Mouse (Mus musculus) cerebellum, adult 11-12 months (tissue): ENCODE measurements around the gene Sp7.

Source experiments
- DNase-seq: peaks from one replicate; pipeline ENCODE4 v3.0.0; 2022

The Sp7 gene

DNA sequence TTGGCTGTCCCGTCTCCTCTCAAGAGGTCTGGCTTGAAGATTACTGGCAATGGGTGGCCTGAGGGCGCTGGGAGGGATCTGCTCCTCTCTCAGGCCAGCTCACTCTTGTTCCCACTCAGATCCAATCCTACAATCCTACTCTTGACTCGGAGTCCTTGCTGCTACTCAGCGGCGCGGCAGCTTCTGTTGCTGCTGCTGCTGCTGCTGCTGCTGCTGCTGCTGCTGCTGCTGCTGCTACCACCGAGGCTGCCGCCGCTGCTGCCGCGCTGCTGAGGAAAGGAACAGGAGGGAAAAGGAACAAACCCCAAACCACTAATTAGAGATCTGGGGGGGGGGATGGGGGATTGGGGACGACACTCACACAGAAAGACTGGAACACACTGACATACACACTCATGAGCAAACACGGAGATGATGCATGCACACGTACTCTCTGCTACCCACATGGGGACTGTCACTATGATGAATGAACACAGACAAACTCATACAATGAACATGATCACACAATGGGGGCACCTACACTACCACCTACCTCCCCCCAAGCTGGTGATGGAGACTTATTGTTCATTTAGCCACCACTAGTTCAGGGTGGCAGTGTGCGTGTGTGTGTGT lies at the start of gene Sp7:
Gene Sp7 (minus strand): TSS at position 450 of the 612 bp plus-strand sequence.
- DNase-seq = no peak

DNA sequence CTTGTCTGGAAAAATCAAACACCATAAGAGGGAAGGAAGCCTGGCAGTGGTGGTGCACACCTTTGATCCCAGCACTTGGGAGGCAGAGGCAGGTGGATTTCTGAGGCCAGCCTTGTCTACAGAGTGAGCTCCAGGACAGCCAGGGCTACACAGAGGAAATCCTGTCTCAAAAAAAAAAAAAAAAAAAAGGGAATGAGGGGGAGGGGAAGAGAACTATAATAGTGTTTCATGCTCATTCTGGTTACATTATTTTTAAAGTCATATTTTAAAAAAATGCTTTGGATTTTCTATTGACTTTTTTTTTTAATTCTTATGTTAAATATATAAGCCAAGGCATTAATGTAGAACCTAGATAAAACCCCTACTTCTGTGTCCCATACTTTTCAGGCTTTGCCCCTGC lies 46.7 kb upstream of the Sp7 start:
- DNase-seq = no peak

DNA sequence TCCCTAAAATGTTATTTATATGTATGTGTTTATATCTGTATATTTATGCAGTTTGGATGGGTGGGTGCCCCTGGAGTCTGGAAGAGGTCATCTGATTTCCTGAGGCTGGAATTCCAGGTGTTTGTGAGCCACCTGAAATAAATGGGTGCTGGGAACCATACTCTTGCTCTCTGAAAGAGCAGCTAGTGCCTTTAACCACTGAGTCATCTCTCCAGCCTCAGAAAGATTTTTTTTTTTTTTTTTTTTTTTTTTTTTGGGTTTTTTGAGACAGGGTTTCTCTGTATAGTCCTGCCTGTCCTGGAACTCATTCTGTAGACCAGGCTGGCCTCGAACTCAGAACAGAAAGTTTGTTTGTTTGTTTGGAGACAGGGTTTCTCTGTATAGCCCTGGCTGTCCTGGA lies 44.1 kb upstream of the Sp7 start:
- DNase-seq = no peak

DNA sequence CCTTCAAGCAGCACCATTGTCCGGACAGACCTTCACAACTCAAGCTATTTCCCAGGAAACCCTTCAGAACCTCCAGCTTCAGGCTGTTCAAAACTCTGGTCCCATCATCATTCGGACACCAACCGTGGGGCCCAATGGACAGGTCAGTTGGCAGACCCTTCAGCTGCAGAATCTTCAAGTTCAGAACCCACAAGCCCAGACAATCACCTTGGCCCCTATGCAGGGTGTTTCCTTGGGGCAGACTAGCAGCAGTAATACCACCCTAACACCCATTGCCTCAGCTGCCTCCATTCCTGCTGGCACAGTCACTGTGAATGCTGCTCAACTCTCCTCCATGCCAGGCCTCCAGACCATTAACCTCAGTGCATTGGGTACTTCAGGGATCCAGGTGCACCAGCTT lies 42.3 kb upstream of the Sp7 start:
- DNase-seq = peak; percentile 22

DNA sequence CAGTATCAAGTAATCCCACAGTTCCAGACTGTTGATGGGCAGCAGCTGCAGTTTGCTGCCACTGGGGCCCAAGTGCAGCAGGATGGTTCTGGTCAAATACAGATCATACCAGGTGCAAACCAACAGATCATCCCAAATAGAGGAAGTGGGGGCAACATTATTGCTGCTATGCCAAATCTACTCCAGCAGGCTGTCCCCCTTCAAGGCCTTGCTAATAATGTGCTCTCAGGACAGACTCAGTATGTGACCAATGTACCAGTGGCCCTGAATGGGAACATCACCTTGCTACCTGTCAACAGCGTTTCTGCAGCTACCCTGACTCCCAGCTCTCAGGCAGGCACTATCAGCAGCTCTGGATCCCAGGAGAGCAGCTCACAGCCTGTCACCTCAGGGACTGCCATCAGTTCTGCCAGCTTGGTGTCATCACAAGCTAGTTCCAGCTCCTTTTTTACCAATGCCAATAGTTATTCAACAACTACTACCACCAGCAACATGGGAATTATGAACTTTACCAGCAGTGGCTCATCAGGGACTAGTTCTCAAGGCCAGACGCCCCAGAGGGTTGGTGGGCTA lies 41.7 kb upstream of the Sp7 start:
- peak; percentile 14 for DNase-seq

DNA sequence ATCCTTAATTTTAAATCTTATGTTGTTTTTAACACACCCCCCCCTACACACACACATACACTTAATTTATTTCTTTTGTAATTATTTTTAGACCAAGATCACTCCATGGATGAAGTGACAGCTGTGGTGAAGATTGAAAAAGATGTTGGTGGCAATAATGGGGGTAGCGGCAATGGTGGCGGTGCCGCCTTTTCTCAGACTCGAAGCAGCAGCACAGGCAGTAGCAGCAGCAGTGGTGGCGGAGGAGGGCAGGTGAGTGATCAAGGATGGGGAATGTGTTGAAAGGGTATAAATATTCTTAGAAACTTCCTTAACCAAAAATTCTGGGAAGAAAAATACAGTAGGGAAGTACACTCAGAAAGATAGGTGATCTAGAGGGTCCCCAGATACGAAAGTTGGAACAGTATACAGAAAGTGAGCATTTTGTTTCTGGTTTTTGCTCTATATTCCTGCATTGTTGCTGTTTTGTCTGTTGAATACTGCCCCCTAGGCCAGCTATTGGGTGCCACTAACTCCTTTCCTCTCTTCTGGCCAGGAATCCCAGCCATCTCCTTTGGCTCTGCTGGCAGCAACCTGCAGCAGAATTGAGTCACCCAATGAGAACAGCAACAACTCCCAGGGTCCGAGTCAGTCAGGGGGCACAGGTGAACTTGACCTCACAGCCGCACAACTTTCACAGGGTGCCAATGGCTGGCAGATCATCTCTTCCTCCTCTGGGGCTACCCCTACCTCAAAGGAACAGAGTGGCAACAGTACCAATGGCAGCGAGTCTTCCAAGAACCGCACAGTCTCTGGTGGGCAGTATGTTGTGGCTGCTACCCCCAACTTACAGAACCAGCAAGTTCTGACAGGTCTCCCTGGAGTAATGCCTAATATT lies 40.9 kb upstream of the Sp7 start:
- peak; percentile 55 for DNase-seq

DNA sequence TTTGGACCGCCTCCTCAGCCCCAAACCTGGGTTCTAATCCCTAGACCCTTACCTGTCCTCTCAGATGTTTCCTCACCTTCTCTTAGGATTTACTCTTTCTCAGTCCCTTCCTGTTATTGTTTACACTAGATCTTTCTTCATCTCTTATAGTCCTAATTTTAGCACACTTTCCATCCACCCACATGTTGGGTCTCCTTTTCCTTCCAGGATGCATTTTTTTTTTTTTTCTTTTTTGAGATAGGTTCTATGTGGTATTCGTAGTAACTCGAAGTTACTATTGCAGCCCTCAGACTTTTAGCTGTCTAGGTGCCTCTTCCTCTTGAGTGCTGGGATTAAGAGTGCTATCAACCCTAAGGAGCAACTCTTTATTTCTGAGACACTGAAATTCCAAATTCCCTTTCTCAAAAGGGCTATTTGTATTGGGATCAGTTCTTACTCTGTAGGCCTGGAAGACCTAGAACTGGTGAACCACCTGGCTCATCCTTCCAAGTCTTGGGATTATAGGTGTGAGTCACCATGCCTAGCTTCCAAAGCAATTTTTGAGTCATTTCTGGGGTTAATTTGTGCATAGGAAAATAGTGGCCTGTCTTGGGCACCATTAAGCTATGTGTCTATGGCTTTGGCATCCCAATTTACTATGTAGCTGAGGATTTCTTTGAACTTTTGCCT lies 40.1 kb upstream of the Sp7 start:
- DNase-seq = no peak

DNA sequence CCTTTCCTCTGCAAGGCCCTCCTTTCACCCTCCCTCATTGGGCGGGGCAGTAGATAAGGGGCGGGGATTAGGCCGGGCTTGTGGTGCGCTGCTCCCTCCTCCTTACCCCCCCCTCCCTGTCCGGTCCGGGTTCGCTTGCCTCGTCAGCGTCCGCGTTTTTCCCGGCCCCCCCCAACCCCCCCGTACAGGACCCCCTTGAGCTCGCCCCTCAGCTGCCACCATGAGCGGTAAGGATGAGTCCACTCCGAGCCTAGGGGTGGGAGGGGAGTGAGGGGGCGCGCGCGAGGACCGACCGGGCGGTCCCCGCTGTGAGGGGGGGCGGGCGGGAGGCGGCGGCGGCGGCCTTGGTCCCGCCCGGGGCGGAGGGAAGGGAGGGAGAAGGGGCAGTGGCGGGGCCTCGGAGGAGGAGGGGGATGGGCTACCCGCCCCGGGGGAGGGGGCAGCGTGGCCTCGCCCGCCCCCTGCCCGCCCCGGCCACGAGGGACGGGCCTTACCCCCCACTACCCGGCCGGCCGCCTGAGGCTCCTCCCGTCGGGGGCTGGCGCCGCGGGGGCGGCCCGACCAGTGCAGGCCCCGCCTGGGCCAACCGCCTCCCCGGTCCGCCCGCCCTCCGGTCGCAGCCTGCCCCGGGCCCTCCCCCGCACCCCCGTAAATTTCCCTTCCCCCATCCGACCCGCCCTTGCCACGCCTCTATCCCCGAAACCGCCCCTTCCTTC lies 39.4 kb upstream of the Sp7 start:
- peak; percentile 82 for DNase-seq

DNA sequence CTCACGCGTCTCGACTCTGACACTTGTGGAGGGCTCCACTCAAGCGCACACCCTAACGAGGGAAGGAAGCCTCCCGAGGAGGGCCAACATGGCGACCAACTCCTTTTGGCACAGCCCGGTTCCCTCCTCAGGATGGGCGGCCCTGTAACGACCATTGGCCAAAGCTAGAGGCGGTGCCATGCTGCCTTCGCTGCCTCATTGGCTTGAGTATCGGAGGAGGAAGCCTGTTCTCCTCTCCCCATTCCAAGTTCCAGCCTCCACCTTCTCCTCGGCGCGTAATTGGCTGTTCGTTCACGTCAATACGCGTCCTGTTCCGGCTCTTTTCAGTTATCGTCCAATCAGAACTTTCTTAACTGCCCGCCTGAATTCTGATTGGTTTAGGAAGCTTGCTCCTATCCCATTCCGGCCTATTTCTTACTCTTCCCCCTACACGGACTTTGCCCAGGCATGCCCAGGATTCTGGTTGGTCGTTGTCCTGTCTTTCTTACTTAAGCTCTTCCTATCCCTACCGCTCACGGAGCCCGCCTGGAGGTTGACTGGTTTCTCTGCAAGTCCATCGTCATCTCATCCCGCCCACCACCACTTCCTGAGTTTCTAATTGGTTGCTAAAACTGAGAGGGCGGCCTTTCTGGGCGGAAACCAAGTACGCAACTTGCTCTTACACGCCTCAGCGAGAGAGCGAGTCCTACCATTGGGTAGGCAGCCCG lies 38.7 kb upstream of the Sp7 start, which contains the start of gene Sp1:
Gene Sp1 (plus strand): TSS at position 655 of the 707 bp plus-strand sequence.
- DNase-seq = peak; percentile 100

DNA sequence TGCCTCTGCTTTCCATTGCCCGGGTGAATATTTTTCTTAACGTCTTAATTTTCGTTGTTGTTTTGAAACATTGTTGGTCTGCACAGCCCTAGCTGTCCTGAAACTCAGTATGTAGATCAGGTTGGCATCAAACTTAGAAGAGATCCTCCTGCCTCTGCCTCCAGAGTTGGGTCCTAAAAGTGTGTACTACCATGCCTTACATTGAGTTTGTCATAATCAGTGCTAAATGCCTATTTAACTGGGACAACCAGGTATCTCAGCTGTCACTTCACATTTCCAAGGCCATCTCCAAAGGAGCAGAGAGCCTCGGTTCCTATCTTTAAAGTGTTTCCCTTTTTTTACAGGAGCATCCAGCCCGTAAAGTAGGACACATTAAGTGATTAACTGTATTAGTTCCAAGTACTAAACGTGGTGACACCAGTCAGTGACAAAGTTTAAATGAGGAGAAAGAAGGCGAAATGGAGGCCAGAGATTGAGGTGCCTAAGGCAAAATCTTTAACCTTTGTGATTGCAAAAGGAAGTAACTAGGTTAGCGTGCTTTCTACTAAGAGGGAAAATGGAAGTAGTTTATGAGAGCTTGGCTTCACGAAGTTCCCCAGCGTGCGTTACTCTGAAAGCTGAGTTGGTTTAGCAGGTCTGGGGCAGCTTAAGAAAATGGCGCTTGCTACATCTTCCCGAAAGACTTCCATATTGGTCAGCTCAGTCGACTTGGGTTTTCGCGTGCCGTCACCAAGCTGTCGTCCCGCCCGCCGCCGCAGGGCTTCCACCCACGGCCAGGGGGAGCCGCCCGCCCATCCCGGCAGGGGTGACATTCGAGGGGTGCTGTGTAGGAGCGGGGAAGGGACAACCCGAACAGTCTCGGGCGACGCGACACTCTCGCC lies 37.9 kb upstream of the Sp7 start:
- DNase-seq = peak; percentile 29

DNA sequence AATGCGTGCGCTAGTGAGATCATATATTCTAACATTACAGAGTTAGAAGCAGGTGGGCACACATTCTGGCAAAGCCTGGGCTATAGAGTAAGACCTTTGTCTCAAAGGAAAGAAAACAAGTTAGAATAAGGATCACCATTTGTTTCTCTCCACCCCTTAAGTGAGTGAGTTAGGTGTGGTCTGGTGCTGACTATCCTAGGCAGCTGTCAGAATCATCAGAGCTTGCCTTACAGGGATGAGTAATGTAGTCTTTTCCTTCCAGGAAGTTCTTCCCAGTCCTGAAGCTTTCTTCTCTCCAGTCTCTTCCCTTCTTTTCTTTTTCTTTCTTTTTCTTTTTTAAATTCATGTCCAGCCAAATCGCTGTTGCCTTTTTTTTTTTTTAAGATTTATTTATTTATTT lies 35.2 kb upstream of the Sp7 start:
- DNase-seq = no peak

DNA sequence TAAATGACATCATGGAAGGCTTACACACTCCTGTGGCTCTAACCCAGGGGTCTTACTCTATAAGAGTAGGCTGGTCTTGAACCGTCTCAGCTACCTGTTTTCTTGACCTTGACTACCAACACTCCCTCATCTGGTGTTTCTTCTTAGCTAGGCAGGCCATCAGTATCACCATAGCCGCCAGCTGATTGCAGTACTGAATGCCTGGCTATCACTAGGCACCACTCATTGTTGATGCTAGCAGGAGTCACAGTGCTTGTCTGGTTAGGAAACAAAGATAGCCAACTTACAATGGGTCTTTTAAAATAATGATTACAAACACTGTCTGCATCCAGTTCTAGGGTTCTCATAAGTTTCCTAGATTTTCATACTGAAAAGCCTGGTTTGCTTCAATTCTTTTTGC lies 34.3 kb upstream of the Sp7 start:
- DNase-seq = no peak

DNA sequence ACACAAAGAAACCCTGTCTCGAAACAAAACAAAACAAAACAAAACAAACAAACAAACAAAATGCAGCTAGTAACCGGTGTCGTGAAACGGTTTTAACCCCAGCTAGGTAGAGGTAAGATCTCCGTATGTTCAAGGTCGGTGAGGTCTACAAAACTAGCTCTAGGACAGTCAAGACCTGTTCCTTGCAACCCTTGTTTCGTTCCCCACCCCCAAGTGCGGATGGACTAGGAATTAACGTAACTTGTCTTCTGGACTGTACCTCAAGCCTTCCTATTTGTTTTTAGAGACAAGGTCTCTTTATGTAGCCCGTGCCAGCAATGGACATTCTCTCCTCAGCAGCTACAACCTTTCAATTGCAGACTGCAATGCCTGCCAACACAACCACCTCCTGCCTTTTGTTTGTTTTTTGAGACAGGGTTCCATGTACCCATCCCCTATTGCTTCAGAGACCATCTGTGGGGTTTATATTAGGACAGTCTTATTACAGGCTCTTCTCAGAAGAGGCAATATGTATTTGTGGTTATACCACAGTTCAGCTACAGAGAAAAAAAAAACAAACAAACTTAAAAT lies 33.6 kb upstream of the Sp7 start:
- DNase-seq = no peak

DNA sequence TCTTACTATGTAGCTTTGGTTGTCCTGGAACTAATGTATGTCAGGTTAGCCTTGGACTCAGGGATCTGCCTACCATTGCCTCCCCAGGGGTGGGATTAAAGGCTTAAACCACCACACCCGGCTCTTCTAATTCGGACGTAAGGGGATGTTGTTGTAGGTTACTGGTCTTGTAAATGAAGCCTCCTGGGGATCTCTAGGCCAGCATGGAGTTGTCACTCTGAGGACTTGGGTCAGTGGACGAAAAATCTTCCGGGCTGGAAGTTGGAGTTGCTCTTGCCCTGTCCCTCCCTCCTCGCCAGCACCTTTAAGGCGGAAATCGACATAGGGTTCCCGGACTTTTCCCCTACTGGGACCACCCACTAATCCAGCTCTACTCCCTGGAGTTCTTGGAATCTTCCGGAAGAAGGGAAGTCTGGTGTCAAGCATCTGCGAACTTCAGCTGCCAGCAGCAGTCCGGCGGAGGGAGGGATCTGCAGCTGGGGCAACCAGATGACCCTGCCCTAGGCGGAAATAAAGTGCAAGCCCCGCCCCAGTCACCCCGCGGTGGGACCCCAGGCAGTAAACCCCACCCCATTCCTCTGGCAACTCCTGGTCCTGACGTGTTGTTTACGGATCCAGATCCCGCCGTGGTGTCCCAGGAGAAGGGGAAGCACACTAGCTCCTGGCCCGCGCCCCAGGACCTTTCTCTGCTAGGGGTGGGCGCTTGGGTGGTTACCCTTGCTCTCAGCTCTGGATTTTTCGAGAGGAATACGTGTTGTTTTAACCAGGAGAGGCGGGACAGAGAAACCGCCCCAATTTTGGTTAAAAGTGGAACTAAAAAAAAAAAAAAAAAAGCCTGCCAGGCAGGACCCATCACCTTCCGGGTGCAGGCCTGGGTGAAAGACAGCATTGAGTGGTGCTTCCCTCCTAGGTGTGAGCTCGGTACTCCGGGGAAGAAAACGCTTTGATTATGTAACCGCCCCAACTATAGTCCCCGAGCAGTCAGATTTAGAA lies 32.5 kb upstream of the Sp7 start:
- DNase-seq = peak; percentile 72

DNA sequence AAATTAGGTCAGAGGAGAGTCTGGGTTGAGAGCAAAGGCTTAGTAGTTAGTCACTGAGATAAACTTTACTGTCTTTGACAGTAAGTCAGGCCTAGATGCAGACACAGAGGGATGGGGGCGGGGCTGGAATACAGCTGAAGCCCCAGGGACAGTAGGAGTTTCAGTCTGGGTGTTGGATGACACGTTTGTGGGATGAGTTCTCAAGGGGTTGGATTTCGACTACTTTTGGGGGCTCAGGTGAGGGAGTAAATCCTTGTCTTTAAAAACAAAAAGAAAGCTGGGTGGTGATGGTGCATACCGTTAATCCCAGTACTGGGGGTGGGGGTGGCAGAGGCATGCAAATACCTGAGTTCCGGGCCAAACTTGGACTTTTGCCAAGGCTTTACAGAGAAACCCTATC lies 31.6 kb upstream of the Sp7 start:
- DNase-seq = no peak

DNA sequence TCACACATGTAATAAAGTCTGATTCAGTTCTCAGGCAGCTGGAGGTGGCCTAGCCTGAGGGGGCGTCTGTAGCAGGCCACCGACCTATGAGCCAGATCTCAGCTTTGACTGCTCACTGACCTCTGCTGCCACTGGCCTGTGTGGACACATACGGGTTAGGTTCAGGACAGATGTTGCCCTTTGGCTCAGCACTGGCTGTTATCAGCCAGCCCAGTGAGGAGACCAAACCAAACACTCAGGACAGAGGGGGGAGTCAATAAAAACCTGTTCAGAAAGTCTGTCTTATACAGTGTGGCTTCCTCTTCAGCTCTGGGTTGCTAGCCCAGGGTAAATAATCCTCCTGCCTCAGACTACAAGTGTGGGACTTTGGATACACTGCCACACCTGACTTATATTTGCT lies 28.1 kb upstream of the Sp7 start:
- no peak for DNase-seq

DNA sequence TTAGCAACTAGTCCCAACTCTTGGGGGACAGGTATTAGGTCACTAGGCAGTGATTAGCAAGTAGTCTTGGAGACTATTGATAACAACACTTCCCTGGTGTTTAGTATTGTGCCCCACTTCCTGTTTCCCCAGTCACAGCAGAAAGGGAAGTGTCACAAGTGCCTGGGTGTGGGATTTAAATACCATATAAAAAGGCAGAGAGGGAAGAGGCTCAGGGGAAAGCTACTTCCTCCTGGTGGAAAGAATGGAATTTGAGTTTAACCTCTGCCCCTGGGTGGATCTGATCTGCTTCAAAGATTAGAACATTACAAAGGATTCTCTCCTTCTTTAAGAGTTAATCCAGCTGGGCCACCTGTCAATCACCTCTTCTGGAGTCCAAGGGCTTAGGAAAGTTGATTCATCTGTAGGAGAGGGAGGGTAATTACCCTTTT lies 26.6 kb upstream of the Sp7 start:
- no peak for DNase-seq

DNA sequence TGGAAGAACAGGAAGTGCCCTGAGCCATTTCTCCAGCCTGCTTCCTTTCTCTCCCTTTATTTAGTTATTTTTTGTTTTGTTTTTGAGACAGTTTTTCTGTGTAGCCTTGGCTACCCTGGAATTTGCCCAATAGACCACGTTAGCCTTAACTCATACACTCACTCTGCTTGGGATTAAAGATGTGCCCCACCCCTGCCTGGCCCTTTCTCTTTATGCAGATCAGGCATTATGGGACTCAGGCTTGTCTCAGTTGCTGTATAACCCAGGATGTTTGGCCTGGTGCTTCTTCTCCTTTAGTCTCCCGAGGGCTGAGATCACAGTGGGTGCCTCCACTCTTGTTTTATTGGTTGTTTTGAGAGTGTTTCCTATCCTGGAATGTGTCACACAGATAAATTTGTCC lies 25.5 kb upstream of the Sp7 start:
- no peak for DNase-seq

DNA sequence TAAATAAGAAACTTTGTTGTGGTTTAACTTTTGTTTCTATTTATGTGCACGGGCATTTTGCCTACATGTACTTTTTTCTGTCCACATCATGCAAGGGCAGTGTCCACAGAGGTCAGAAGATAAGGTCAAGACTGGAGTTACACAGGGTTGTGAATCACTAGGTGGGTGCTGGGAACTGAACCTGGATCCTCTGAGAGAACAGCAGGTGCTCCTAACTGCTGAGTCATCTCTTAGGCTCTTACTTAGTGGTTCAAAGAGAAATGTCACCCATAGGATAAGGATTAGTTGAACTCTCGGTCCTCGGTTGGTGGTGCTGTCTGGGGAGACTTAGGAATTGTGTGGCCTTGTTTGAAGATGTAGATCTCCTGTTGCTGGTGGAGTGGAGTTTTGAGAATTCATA lies 22.0 kb upstream of the Sp7 start:
- DNase-seq = no peak

DNA sequence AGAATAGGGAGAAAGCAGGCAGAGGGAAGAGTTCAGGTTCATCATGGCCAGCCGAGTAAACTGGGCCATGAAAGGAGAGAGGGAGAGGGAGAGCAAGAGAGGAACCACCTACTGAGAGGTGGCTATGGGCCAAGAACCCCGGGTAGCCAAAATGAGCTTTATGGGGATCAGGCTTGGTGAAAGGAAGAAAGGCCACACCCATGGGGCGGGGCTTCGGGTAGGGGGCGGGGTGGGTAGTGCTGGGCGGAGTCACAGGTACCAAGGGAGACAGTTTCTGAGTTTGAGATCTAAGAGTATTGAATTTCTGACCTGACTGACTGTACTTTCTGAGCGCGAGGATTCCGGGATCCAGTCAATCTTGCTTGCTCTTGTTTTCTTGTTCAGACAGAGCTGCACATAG lies 19.7 kb upstream of the Sp7 start:
- DNase-seq = no peak
